Mouse (Mus musculus) hindlimb bud, embryonic 11.5 days (tissue): ENCODE results near the gene Nrp2.

Source experiments
- DNase-seq: peaks from one replicate; pipeline ENCODE4 v3.0.0-alpha.2; 2012; ENCODE audit warnings: low read depth, low spot score; ENCODE audit errors: extremely low spot score

Nrp2 gene

GRCm38 (mm10) chr1:62721706-62722187 lies 18.7 kb downstream of the Nrp2 start:
- no peak for DNase-seq

- no peak for DNase-seq
Observed at GRCm38 (mm10) chr1:62722526-62722925, 19.4 kb downstream of the Nrp2 start.

GRCm38 (mm10) chr1:62723891-62724290 lies 20.8 kb downstream of the Nrp2 start:
- DNase-seq, result no peak

DNA sequence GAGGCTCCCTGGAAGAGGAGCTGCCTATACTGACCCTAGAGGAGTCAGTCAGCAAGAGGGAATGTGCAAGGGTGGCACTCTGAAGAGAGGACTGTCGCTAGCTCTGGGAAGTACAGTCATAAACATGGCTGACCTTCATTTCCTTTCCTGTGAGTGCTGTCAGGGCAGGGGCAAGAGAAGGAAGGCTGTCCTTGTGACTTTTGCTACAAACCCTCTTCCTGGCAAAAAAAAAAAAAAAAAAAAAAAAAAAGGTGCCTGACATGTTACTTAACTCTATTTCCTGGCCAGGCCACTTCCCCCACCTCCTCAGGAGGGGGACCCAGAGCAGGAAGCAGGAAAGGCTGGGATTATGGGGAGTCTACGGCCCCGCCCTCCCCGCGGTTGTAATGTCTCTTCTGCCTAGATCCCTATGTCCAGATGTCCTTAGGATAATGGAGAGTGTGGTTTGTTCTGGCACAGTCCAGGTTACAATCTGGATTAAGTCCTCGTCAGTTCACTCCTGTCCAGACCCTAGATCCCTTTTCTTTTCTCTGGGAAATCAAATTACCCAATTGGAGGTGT lies 21.5 kb downstream of the Nrp2 start:
- DNase-seq, result no peak

DNA sequence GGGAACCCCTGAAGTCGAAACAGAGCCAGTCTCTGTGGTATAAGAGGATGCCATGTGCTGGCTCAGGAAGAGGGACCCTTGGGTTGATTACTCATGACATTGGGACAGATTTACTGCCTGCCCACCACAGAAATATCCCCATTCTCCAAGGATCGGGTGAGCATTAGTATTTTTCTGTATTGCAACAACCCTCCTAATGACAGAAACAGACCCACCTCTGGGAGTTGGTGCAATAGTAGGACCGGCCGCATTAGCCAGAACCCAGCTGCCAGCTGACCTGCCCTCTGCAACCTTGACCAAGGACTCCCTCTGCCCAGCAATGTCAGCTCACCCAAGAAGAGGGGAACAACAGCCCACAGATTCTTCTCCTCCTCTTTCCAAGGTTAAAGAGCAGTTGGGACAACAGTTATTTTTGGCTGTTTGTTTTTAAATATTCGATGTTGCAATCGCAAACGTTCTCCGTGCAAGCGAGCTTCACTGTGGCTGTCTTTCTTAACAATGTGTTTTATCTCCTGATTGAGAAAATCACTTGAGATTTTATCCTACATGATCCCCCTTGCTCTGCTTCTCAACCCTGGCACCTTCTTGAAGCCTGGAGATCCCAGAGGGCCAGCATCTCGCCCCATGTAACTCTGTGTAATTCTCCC lies 22.1 kb downstream of the Nrp2 start:
- DNase-seq, result no peak

GRCm38 (mm10) chr1:62727191-62727590 lies 24.1 kb downstream of the Nrp2 start:
- DNase-seq, result no peak

DNA sequence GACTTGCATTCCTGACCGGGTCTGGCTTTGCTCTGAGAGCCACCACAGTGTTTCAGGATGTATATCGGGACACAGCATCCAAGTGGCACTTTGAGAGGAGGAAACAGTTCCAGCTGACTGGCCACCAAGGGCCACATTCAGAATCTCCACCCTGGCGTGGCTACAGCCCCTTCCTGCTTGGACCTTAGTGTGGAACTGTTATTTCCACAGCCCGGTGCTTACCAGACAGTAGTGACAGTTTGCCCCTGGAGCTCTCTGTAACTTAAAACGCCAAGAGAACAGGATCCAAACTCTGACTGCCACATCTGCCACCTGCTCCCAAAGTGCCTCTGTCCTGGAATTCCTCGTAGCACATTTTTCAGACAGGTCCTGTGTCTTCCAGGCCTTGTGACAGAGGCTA lies 25.3 kb downstream of the Nrp2 start:
- DNase-seq, result no peak

DNA sequence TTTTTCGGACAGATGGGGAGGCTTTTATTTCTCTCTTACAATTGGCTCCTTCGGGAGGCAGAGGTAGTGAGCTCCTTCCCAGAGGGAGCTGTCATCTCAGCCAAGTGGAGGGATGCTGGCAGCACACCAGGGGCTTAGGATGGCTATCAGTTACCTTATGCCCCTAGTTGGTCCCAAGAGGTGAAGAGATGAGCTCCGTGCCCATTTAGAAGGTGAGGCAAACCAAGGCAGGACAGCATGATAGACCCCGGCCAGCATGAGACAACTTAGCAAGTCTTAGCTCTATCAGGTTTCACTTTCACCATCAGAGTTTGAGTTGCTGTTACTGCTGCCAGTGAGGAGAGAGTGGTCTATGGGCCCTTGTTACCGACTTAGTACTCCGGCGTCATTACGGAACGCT lies 25.8 kb downstream of the Nrp2 start:
- no peak for DNase-seq

DNA sequence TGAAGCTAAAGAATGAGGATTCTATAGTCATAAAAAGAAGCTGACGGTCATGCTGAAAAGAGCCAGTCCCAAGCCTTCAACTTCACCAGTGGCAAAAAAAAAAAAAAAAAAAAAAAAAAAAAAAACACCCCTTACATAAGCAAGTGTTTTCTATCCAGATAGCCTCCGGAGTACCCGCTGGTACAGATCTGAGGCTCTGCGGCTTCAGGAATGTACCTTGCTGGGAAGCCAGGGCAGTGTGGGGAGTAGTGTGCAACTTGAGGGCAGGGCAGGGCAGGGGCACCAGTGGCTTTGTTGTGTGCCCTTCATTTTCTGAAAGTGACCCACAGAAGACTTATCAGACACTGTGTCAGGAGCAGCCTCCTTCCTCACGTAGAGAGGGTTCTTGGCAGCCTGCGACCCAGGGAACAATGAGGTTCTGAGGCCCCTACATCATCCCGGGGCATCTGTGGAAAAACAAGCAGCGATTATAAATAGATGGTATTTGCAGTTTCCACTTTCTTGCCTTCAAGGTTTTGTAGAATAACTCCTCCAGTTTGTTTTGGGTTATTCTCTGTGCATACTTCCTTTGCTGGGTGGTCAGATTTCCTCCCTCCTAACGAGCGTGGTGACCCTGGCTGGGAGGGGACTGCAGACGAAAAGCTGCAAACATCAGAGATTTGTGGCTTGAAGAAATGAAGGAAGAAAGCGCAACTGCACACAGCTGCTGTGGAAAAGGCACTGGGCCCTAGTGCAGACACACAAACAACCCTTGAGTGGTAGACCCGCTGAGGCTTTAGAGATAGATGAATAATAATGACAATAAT lies 26.5 kb downstream of the Nrp2 start:
- no peak for DNase-seq

DNA sequence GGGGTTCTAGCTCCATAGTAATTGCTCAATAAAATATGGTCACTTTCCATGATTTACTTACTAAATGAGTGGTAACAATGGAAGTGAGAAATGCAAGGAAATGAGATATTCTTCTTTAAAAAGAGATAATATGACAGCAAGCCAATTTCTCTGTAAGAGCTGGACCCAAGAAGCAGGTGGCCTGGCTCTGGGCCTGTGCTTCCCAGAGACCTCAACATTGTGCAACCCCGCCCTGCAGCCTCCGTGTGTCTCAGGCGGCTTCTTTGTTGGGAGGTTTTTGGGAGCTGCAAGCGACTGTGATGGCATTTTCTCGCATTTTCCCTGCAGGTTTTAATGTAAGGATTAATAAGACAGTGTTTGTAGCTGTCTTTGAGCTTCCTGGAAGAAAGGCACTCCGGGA lies 29.0 kb downstream of the Nrp2 start:
- DNase-seq, result no peak

DNA sequence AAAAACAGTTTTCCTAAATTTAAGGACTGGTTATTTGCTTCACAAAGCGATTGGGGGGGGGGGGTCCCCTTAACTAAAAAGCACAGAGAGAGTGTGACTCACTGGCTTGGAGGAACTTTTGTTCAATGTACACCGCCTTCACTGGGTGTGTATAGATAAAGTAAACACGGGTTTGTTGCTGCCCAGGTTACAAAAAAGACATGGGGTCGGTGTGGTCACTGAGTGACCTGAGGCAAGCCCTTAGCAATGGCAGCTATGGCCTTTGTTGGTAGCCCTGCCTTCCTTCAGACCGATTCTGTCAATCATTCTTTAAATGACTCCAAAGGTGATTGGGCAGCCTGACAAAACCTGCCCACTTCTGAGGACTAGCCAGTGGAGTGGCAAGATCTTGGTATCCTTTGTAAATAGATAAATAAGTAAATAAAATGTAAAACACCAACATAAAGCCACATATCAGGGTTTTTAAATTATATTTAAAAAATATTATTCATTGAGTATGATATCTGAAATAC lies 31.4 kb downstream of the Nrp2 start:
- DNase-seq, result no peak

GRCm38 (mm10) chr1:62734980-62735379 lies 31.9 kb downstream of the Nrp2 start:
- no peak for DNase-seq

GRCm38 (mm10) chr1:62735835-62736234 lies 32.8 kb downstream of the Nrp2 start:
- no peak for DNase-seq

- DNase-seq, result no peak
Observed at GRCm38 (mm10) chr1:62736455-62737012, 33.4 kb downstream of the Nrp2 start.

- no peak for DNase-seq
Observed at GRCm38 (mm10) chr1:62738165-62738564, 35.1 kb downstream of the Nrp2 start.

GRCm38 (mm10) chr1:62742092-62742491 lies 39.0 kb downstream of the Nrp2 start:
- DNase-seq, result no peak

GRCm38 (mm10) chr1:62743064-62743694 lies 40.1 kb downstream of the Nrp2 start:
- no peak for DNase-seq

- no peak for DNase-seq
Observed at GRCm38 (mm10) chr1:62745889-62746288, 42.8 kb downstream of the Nrp2 start.

- DNase-seq, result no peak
Observed at GRCm38 (mm10) chr1:62747421-62748111, 44.5 kb downstream of the Nrp2 start.

- DNase-seq, result no peak
Observed at GRCm38 (mm10) chr1:62748361-62748760, 45.3 kb downstream of the Nrp2 start.

DNA sequence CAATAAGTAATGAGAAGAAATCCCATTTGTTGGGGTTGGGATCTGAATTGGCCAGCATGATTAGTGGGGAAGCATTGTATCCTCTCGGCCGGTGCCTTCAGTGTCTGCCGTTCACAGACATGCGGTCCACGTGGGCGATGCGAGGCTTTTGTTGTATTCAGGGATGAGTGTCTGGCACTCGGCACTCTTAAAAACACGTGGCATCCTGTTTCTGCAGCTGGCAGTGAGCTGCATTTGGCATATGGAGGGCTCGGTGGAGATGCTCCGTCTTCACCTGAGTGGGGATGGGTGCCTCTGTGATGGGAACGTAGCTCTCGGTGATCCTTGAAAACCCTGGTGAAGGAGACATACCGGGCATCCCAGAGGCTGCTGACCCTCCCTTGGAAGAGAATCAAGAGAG lies 46.6 kb downstream of the Nrp2 start:
- no peak for DNase-seq
